Mouse (Mus musculus) layer of hippocampus, adult 18-20 months (tissue): Measurements from ENCODE around the gene Ppfibp1. TPM values are rescaled to one million over a fixed set of nuclear protein-coding genes. Genes with fewer than 3 reads are reported as not detected.

ENCODE experiments used
- DNase-seq, 2 experiments: peaks; one replicate each; pipeline ENCODE4 v3.0.0; 2022; ENCODE audit warnings: low spot score in 2 of 2
- total RNA-seq, 2 experiments: library from RNA; stranded (reverse); gene quantifications; 2 replicates each; pipeline ENCODE4 v1.2.3; 2021

The Ppfibp1 gene
- total RNA-seq, 2 experiments from 2014 or later: 34.8 to 39.9 TPM

DNA sequence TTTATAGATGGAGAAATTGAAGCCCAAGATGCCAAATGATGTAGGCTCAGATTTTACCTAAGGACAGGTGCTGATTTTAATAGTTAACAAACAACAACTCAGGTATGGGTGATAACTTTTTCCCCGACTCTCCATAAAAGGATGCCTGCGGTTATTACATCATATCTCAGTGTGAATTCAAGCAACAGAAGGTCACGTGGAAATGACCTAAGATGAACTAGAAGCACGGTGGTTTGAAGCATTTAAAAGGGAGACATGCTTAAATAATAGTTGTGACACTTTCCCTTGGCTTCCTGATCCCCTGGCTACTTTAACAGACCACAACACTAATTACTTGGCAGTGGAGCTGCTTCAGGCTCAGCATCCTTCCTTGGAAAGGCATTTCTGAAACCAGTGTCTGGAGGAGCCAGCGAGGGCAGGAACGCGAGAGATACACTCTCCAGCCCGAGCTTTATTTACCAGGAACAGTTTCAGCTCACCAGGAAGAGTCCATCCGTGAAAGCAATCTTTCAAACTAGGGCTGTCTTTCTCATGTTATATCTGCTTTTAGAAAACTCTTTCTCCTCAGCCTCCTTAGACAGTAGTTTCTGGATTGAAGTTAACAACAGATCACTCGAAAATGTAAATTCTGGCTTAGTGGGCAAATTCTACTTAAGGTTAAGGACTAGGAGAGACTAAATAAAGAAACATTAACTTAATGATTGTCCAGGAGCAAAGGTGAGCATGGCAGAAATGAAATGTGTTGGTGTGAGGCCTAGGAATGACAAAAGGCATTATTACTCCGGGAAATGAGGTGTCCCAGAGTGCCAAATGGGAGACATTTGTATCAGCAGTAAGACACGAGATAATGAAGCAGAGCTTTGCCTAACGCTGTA lies 6.2 kb upstream of the Ppfibp1 start:
- no peak for DNase-seq

DNA sequence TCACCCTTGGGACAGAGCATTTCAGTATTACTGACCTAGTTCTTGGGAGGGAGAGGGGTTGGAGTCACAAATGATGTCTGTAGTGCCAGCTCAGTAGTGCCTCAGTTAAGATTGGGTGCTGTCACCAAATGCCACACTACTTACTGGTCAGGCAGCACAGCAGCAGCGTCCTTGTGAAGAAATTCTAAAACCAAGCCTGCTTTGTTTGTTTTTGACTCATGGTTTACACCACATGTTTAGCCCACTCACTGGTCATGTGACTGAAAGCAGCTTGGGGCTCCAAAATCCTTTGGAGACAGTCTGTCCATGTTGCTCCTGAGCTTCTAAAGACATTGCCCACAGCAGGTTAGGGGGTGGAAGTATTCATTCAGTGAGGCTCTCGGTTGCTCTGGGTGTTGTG lies 4.9 kb upstream of the Ppfibp1 start:
- peak; percentile 11 to 30 for DNase-seq

GRCm38 (mm10) chr6:146884171-146884570 lies 4.1 kb upstream of the Ppfibp1 start:
- DNase-seq: no peak

- no peak for DNase-seq
Measured at GRCm38 (mm10) chr6:146884851-146885250, 3.4 kb upstream of the Ppfibp1 start.

GRCm38 (mm10) chr6:146888660-146889490 lies 588 bp downstream of the Ppfibp1 start:
- DNase-seq: no peak

DNA sequence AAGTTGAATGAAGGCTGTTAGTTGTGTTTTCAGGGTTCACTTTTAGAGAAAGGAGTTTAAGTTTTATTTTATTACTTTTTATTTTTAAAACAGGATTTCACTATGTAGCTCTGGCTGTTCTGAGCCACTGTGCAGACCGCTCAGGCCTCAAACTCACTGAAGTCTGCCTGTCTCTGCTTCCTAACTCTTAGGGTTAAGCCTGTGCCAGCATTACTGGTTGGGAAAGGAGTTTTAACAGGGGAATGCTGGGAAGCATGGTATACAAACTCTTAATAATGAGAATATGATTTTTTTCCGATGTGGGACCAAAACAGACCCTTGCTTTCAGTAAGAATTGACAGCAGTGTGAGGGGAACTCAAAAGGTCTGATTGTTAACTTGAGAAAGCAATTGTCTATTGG lies 1.9 kb downstream of the Ppfibp1 start:
- DNase-seq: no peak

DNA sequence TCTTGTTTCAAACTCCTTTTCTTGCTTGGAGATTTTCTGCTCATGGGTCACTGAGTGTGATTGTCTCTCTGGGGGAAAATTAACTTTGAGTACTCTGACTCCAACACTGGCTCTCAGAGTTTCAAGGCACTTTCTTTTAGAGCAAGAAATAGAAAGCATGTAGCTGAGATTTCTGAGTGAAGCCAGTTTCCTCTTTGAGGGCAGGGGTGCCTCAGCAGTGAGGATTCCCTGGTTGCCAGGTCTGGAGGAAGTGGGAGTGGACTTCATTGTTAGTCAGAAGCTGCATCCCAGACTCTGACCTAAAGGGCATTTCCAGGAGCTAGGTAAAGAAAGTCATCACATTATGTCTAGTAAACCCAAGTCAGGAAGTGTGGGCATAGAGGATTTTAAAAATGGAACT lies 2.3 kb downstream of the Ppfibp1 start:
- no peak for DNase-seq

- DNase-seq: no peak
Measured at GRCm38 (mm10) chr6:146893890-146894289, 5.6 kb downstream of the Ppfibp1 start.

- no peak for DNase-seq
Measured at GRCm38 (mm10) chr6:146898709-146899108, 10.4 kb downstream of the Ppfibp1 start.

DNA sequence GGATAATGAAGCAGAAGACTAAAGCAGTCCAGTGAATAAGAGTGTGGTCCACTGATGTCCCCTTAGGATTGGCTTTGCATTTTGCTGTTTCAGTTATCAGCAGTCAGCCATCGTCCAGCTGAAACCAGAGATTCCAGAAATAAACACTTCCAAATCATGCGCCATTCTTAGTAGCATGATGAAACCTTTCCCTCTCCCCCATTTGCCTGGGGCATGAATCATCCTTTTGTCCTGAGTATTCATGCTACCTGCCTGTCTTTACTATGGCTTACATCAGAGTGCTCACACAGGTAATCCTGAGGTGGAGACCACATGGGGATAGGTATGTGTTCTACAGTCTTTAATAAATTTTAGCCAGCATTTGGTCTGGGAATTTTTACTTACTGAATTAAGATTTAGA lies 11.4 kb downstream of the Ppfibp1 start:
- DNase-seq: no peak

- DNase-seq: no peak
Measured at GRCm38 (mm10) chr6:146901929-146902328, 13.6 kb downstream of the Ppfibp1 start.

GRCm38 (mm10) chr6:146903632-146904031 lies 15.3 kb downstream of the Ppfibp1 start:
- no peak for DNase-seq

GRCm38 (mm10) chr6:146904707-146905106 lies 16.4 kb downstream of the Ppfibp1 start:
- no peak for DNase-seq

GRCm38 (mm10) chr6:146906000-146906786 lies 17.9 kb downstream of the Ppfibp1 start:
- no peak for DNase-seq

DNA sequence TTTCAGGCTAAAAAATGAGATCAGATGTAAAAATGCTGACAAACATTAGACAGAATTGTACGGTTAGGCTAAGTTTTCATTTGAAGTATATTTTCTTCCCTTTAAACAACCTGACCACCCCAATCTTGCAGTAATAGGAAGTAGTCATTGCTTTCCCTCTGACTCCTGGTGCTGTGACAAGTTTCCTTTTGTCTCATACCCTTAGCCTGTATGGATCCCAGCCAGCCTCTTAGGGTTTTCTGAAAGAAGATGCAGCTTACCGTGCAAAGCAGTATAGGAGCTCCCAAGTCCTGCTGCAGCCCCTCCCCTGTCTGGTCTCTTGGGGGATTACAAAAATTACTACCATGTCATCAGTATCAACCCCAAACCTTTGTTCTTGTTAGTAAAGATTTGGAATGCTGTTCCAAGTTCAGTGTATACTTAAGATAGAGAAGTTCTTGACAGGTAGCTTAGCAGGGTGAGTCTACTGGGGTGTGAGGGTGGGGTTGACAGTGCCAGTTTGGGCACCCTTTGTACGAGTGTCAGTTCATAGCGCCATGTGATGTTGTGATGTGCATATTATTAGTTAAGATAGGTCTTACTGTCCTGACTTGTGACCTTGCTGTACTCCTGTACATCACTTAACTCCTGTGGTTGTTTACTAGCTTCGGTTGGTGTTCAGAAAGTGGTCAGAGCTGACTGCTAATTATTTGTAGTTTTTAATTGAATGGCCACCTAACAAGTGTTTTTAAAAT lies 18.9 kb downstream of the Ppfibp1 start:
- no peak for DNase-seq

DNA sequence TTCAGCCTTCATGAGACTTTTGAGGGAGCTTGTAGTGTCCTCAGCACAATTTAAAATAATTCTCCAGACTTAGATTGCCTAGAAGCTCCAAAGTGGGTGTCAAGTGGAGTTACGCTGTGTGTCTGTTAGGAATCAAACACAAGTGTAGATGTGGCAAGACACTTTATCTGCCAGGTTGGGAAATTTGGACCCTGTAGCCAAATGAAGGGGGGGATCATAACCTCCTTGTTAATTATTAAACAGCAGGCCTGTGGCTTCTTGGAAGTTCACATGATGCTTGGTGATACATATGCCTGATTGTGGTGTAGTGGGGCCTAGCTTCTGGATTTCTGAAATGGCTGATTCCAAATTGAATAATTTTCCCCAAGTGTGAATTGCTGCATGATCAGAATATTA lies 19.5 kb downstream of the Ppfibp1 start:
- no peak for DNase-seq

DNA sequence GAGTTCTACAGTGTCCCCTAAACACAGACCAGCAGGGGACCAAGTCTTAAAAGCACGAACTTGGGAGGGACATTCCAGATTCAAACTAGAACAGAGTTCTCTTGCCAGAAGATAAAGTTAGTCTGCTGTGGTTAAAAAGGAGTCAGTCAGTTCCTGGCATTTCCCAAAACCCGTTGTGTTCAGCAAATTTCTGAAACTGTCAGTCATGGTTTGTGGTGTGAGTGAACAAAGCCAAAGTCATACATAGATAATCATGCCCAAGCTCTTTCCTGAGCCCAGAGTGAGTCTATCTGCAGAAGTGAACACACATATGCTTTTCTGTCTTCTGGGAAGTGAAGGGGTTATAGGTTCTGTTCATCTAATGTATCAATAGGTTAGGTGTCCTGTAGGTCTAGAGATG lies 20.5 kb downstream of the Ppfibp1 start:
- no peak for DNase-seq

- DNase-seq: no peak
Measured at GRCm38 (mm10) chr6:146909725-146910489, 21.6 kb downstream of the Ppfibp1 start.

DNA sequence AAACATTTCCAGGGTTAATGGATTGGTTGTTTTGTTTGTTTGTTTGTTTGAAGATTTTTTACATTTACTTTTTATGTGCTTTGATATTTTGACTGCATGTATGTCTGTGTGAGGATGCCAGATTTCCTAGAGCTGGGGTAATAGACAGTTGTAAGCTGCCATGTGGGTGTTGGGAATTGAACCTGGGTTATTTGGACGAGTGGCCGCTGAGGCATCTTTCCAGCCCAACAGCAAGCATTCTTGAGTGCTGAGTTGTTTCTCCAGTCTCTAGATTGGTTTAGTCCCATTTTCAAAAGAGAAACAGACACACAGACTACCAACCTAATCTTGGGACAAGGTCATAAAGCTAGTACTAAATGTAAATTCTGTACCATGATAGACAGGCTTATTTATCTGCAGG lies 22.5 kb downstream of the Ppfibp1 start:
- no peak for DNase-seq
